Mouse (Mus musculus) large intestine, adult 2 months (tissue): ENCODE data around the gene Zfp385b. TPM values are rescaled to one million over a fixed set of nuclear protein-coding genes. Genes with fewer than 3 reads are reported as not detected.

Experiments used
- DNase-seq: peaks from one replicate; pipeline ENCODE4 v3.0.0-alpha.2; 2012; ENCODE audit warnings: low read depth, low spot score
- WGBS: fragments of 180-500 bp; shearing (Covaris S2); methylation state at CpG from one replicate; pipeline ENCODE4 v1.1.7; 2018; 5-methylcytosine and 5-hydroxymethylcytosine counted together
- polyA plus RNA-seq: library from polyadenylated mRNA; depleted of rRNA; stranded (reverse); fragments of >200 nt; gene quantifications from 2 replicates; pipeline ENCODE4 v1.2.3, GENCODE M21; 2012

Gene Zfp385b
- polyA plus RNA-seq, 1 experiment, result 3.1 TPM

GRCm38 (mm10) chr2:77536556-77536955 is 282.9 kb downstream of the Zfp385b start:
- 40% methylated on average over 3 of the region's 3 CpGs for WGBS
- DNase-seq, result no peak

- WGBS, result 65% methylated on average over 7 of the region's 7 CpGs
These were observed 291.2 kb downstream of the Zfp385b start for GRCm38 (mm10) chr2:77528079-77528752.

GRCm38 (mm10) chr2:77527616-77528015 is 291.8 kb downstream of the Zfp385b start:
- 58% methylated on average over 6 of the region's 6 CpGs for WGBS
- no peak for DNase-seq

More at GRCm38 (mm10) chr2:77528079-77528752, 291.2 kb downstream of the Zfp385b start:
- no peak for DNase-seq

GRCm38 (mm10) chr2:77526803-77527202 is 292.6 kb downstream of the Zfp385b start:
- WGBS, result 63% methylated on average over 4 of the region's 4 CpGs
- DNase-seq, result no peak

DNA sequence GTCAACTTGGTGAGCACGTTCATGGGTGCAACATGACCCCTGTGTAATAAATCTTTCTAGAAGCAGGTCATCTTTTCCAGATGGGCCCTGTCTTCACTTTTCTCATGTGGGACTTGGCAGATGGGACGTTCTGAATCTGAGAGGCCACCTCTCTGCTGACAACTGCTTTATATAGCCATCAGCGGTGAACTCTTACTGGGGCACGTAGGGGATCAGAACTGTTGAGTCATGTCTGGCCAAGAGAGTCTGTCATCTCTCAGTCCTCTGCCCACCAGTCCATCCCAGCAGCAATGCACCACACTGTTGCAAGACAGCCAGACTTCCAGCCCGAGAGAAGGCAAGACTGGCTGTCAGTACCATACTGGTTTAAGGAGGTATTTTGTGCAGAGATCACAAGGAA is 293.1 kb downstream of the Zfp385b start:
- DNase-seq, result no peak
- WGBS, result 79% methylated on average over 5 of the region's 5 CpGs

GRCm38 (mm10) chr2:77522223-77522622 is 297.2 kb downstream of the Zfp385b start:
- WGBS, result 26% methylated on average over 4 of the region's 4 CpGs
- DNase-seq, result no peak

DNA sequence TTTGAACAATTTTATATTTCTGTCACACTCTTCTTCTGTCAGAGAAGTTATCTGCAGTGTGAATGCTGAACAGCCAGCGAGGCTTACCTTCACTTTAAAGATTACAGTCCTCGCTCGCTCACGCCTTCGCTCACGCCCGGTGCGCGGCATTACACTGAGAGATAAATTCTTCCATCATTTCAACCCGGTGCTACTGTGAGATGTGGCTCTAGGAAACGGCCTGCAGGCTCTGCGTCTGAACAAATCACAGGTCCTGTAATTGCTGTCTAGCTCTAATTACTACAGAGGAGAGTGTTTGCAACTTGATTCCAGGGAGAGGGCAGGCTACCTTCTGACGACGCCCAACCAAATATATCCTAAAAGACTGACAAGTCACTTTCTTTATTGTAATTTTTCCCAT is 300.1 kb downstream of the Zfp385b start:
- 2% methylated on average over 14 of the region's 14 CpGs for WGBS
- no peak for DNase-seq

- DNase-seq, result no peak
- 14% methylated on average over 8 of the region's 8 CpGs for WGBS
These were observed 300.7 kb downstream of the Zfp385b start for GRCm38 (mm10) chr2:77518693-77519092.

- DNase-seq, result no peak
- 40% methylated on average over 5 of the region's 5 CpGs for WGBS
These were observed 302.8 kb downstream of the Zfp385b start for GRCm38 (mm10) chr2:77516606-77517005.

DNA sequence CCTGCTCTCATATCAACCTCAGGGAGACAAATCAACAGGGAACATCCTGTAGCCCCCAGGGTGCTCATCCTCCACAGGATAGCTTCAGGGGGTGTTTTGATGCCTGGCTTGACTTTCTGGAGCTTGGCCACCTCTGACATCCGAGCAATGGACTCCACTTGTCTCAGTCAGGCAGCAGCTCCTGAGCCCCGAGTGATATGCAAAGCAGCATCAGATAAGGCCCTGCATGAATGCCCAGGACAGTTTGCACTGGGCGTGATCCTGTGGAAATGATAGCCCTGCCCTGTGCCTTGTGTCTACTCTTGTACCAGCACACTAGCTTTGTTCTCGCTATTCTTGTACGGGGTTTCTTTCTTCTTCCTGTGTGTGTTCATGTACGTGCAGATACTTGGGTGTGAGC is 303.8 kb downstream of the Zfp385b start:
- 33% methylated on average over 6 of the region's 6 CpGs for WGBS
- DNase-seq, result no peak

- DNase-seq, result no peak
- WGBS, result 83% methylated on average over 7 of the region's 7 CpGs
These were observed 304.4 kb downstream of the Zfp385b start for GRCm38 (mm10) chr2:77515011-77515410.

DNA sequence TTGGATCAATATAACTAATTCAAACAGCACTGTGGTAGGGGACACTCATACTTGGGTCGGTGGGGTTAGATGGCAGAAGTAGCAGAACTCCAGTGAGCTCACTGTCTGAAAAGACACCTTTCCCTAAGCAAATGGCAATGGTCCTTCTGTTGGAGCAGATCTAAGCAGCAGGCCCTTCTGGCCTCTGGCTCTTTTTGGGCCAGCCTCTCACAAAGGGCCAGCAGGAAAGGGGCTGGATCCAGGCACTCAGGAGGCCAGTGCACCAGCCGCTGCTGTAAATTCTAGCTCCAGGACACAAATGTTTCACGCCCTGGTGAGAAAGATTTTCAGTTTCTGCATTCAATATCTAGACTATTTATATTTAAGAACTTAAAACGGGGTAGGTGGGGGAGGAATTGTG is 305.0 kb downstream of the Zfp385b start:
- DNase-seq, result no peak
- 73% methylated on average over 4 of the region's 4 CpGs for WGBS

DNA sequence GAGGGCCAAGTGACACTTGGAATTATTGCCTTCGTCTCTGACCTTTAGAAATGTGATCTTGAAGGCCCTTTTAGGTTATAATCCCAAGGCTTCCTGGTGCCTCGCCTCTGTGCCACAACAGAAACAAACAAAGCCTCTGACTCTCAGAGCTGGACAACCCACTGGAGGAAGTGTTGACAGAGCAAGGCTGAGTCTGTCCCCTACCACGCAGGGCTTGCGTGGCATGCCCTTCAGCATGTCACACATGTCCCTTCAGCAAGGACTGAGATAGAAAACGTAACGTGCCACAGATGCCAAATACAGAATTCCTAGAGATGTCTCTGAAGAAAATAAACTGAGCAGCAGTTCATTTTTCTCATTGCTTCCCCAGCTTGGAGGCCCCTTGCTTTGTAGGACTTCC is 310.7 kb downstream of the Zfp385b start:
- DNase-seq, result no peak
- WGBS, result 72% methylated on average over 6 of the region's 6 CpGs

DNA sequence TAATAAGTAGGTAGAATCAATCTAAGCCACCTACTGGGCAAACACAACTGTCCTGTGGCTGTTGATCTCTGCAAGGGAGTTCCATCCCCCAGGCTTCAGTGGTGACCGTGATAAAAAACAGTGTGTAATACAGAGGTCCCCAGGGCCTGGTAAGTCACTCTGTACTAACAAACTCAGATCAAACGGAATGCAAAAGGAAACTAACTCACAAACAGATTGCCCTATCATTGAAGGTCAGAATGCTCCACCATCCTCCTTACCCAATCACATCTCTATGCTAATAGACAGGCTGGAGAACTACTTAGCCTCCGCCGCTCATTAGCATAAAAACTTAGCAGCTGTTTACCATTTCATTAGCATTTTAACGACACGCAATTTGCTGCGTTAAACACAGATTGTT is 313.1 kb downstream of the Zfp385b start:
- WGBS, result 41% methylated on average over 7 of the region's 7 CpGs
- no peak for DNase-seq

GRCm38 (mm10) chr2:77505614-77506013 is 313.8 kb downstream of the Zfp385b start:
- no peak for DNase-seq
- WGBS, result 92% methylated on average over 1 of the region's 1 CpGs

GRCm38 (mm10) chr2:77503674-77504351 is 315.6 kb downstream of the Zfp385b start:
- 50% methylated on average over 6 of the region's 6 CpGs for WGBS
- DNase-seq, result peak; percentile 38

GRCm38 (mm10) chr2:77503217-77503616 is 316.2 kb downstream of the Zfp385b start:
- 60% methylated on average over 8 of the region's 8 CpGs for WGBS
- no peak for DNase-seq

- WGBS, result 83% methylated on average over 8 of the region's 8 CpGs
- no peak for DNase-seq
These were observed 317.0 kb downstream of the Zfp385b start for GRCm38 (mm10) chr2:77502458-77502857.

DNA sequence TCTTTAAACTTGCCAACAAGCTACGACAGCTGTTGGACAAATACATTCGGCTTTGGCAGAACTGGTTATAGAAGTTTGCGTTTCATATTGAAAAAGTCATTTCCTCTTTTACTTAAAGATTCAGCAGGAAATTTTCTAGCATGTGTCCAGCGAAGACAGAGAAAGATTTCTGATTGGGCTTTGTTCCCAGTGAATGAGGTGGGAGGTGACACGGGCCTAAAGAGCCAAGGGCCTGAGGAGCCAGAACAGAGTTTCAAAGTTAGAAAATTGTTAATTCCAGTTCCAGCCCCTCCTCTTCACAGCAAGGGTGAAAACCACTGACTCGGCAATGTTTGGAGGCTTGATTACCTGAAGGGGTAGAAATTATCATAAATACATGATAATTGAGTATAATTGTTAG is 319.0 kb downstream of the Zfp385b start:
- 66% methylated on average over 6 of the region's 6 CpGs for WGBS
- no peak for DNase-seq

GRCm38 (mm10) chr2:77498379-77498778 is 321.1 kb downstream of the Zfp385b start:
- no peak for DNase-seq
- WGBS, result 80% methylated on average over 4 of the region's 4 CpGs

DNA sequence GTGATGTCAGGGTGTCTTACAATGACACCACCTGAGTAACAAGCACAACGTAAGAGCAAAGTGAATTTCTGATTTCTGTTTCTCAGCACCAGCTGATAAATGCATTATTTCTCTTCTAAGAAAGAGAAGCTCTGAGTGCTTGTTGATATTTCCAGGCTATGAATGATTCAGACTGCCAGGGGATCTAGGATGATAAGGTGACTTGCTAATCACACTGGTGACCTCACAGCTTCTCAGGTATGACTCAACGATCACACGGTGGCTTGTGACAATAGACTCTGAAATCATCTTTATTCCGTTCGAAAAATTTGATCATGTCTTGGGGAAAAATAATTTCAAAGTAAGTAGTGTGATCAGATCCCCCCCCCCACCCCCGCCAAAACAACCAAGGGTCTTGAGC is 321.5 kb downstream of the Zfp385b start:
- WGBS, result 88% methylated on average over 6 of the region's 6 CpGs
- no peak for DNase-seq
